Mouse (Mus musculus): ENCODE measurements around the gene Gstk1. TPM values are rescaled to one million over a fixed set of nuclear protein-coding genes. Genes with fewer than 3 reads are reported as not detected.
A peak's percentile ranks its signal among the peaks of the same experiment; 100 is the strongest.

Gstk1 gene
- 37.8 and 39.3 TPM in 2 replicates for polyA plus RNA-seq (2015; fragmentation: Nextera tagmentation; extraction: Ambion mirVana)

- H3K27me3 ChIP-seq (ENCODE audit: insufficient read depth, low read length): no peaks in the 10 kb centered on the region
- peak within 1 kb of the TSS; percentile 79 for H3K4me2 ChIP-seq (ENCODE audit: low read length)
- peak; percentile 100 for ATAC-seq (replicated peaks; ENCODE audit: low FRiP score, low read depth)
- peak within 1 kb of the TSS; percentile 53; the same call in 1 of the 2 replicates for H3K9ac ChIP-seq (ENCODE audit: low read depth, low read length)
- H3K4me3 ChIP-seq (replicated peaks; ENCODE audit: low read depth, low read length): peak within 1 kb of the TSS; percentile 43
- H3K36me3 ChIP-seq (ENCODE audit: insufficient read depth, low read length): no peaks in the 10 kb centered on the region
- DNase-seq (ENCODE audit: low spot score): peak; percentile 96
- 0 out of 2 replicates have a peak, but pooled peaks cover 3% of the 10 kb centered on the region for H3K4me1 ChIP-seq (replicated peaks; ENCODE audit: insufficient read depth, low read length)
- no peak within 1 kb of the TSS for H3K27ac ChIP-seq
- no peak for TF ChIP-seq CTCF (IDR thresholded peaks at IDR 0.05; ENCODE audit: low read depth)
- no peaks in the 10 kb centered on the region for H3K9me3 ChIP-seq (replicated peaks; ENCODE audit: low read length)
- 4% methylated on average over 28 of the region's 28 CpGs for WGBS
Observed at GRCm38 (mm10) chr6:42245711-42246353, at the start of gene Gstk1. Gstk1 (plus strand) TSS chr6:42245935.

GRCm38 (mm10) chr6:42197710-42198109 lies 48.0 kb upstream of the Gstk1 start:
- no peaks in the 10 kb centered on the region for H3K27me3 ChIP-seq (ENCODE audit: insufficient read depth, low read length)
- no peaks in the 10 kb centered on the region for H3K36me3 ChIP-seq (ENCODE audit: insufficient read depth, low read length)
- TF ChIP-seq CTCF (IDR thresholded peaks at IDR 0.05; ENCODE audit: low read depth): peak; percentile 67
- 25% methylated on average over 3 of the region's 3 CpGs for WGBS
- H3K9me3 ChIP-seq (replicated peaks; ENCODE audit: low read length): no peaks in the 10 kb centered on the region
- H3K4me2 ChIP-seq (ENCODE audit: low read length): no peak overlapping the region
- no peaks in the 10 kb centered on the region for H3K4me1 ChIP-seq (replicated peaks; ENCODE audit: insufficient read depth, low read length)
- no peak overlapping the region for H3K27ac ChIP-seq
- no peak overlapping the region for H3K4me3 ChIP-seq (replicated peaks; ENCODE audit: low read depth, low read length)
- ATAC-seq (replicated peaks; ENCODE audit: low FRiP score, low read depth) (no peak), DNase-seq (ENCODE audit: low spot score) (peak; percentile 67)
- H3K9ac ChIP-seq (ENCODE audit: low read depth, low read length): no peak overlapping the region

GRCm38 (mm10) chr6:42199498-42199897 lies 46.2 kb upstream of the Gstk1 start:
- no peaks in the 10 kb centered on the region for H3K36me3 ChIP-seq (ENCODE audit: insufficient read depth, low read length)
- DNase-seq (ENCODE audit: low spot score) (no peak), ATAC-seq (replicated peaks; ENCODE audit: low FRiP score, low read depth) (no peak)
- no peak overlapping the region for H3K27ac ChIP-seq
- H3K4me3 ChIP-seq (replicated peaks; ENCODE audit: low read depth, low read length): no peak overlapping the region
- no peak overlapping the region for H3K9ac ChIP-seq (ENCODE audit: low read depth, low read length)
- no peak for TF ChIP-seq CTCF (IDR thresholded peaks at IDR 0.05; ENCODE audit: low read depth)
- no peaks in the 10 kb centered on the region for H3K27me3 ChIP-seq (ENCODE audit: insufficient read depth, low read length)
- WGBS: 49% methylated on average over 1 of the region's 1 CpGs
- no peaks in the 10 kb centered on the region for H3K9me3 ChIP-seq (replicated peaks; ENCODE audit: low read length)
- no peak overlapping the region for H3K4me2 ChIP-seq (ENCODE audit: low read length)
- H3K4me1 ChIP-seq (replicated peaks; ENCODE audit: insufficient read depth, low read length): no peaks in the 10 kb centered on the region

- no peak within 1 kb of the TSS for H3K27ac ChIP-seq
- no peak within 1 kb of the TSS for H3K9ac ChIP-seq (ENCODE audit: low read depth, low read length)
- no peaks in the 10 kb centered on the region for H3K9me3 ChIP-seq (replicated peaks; ENCODE audit: low read length)
- no peak within 1 kb of the TSS for H3K4me2 ChIP-seq (ENCODE audit: low read length)
- H3K4me3 ChIP-seq (replicated peaks; ENCODE audit: low read depth, low read length): no peak within 1 kb of the TSS
- TF ChIP-seq CTCF (IDR thresholded peaks at IDR 0.05; ENCODE audit: low read depth): no peak
- WGBS: 83% methylated on average over 2 of the region's 2 CpGs
- no peaks in the 10 kb centered on the region for H3K36me3 ChIP-seq (ENCODE audit: insufficient read depth, low read length)
- H3K4me1 ChIP-seq (replicated peaks; ENCODE audit: insufficient read depth, low read length): no peaks in the 10 kb centered on the region
- DNase-seq (ENCODE audit: low spot score) (no peak), ATAC-seq (replicated peaks; ENCODE audit: low FRiP score, low read depth) (no peak)
- no peaks in the 10 kb centered on the region for H3K27me3 ChIP-seq (ENCODE audit: insufficient read depth, low read length)
Observed at GRCm38 (mm10) chr6:42215028-42215427, 30.7 kb upstream of the Gstk1 start, which contains the start of gene Tas2r144. Tas2r144 (plus strand) TSS chr6:42215328.

GRCm38 (mm10) chr6:42222286-42222685 lies 23.4 kb upstream of the Gstk1 start:
- DNase-seq (ENCODE audit: low spot score): no peak

GRCm38 (mm10) chr6:42225046-42225445 lies 20.7 kb upstream of the Gstk1 start:
- DNase-seq (ENCODE audit: low spot score) (no peak), ATAC-seq (replicated peaks; ENCODE audit: low FRiP score, low read depth) (no peak)
- no peak overlapping the region for H3K27ac ChIP-seq
- no peak overlapping the region for H3K9ac ChIP-seq (ENCODE audit: low read depth, low read length)
- H3K4me2 ChIP-seq (ENCODE audit: low read length): no peak overlapping the region
- no peaks in the 10 kb centered on the region for H3K4me1 ChIP-seq (replicated peaks; ENCODE audit: insufficient read depth, low read length)
- H3K4me3 ChIP-seq (replicated peaks; ENCODE audit: low read depth, low read length): no peak overlapping the region
- TF ChIP-seq CTCF (IDR thresholded peaks at IDR 0.05; ENCODE audit: low read depth): no peak
- H3K36me3 ChIP-seq (ENCODE audit: insufficient read depth, low read length): no peaks in the 10 kb centered on the region
- H3K9me3 ChIP-seq (replicated peaks; ENCODE audit: low read length): no peaks in the 10 kb centered on the region
- WGBS: 70% methylated on average over 4 of the region's 4 CpGs
- H3K27me3 ChIP-seq (ENCODE audit: insufficient read depth, low read length): no peaks in the 10 kb centered on the region

More at GRCm38 (mm10) chr6:42222286-42222685, 23.4 kb upstream of the Gstk1 start:
- 60% methylated on average over 3 of the region's 3 CpGs for WGBS
- Histone ChIP-seq H3K36me3 (ENCODE audit: insufficient read depth, low read length) (no peaks in the 10 kb centered on the region), H3K4me3 (replicated peaks; ENCODE audit: low read depth, low read length) (no peak overlapping the region), H3K9ac (ENCODE audit: low read depth, low read length) (no peak overlapping the region), H3K27ac (no peak overlapping the region), H3K4me2 (ENCODE audit: low read length) (no peak overlapping the region), H3K27me3 (ENCODE audit: insufficient read depth, low read length) (no peaks in the 10 kb centered on the region), H3K9me3 (replicated peaks; ENCODE audit: low read length) (no peaks in the 10 kb centered on the region), H3K4me1 (replicated peaks; ENCODE audit: insufficient read depth, low read length) (no peaks in the 10 kb centered on the region)
- ATAC-seq (replicated peaks; ENCODE audit: low FRiP score, low read depth): no peak
- TF ChIP-seq CTCF (IDR thresholded peaks at IDR 0.05; ENCODE audit: low read depth): no peak

All from kidney, postnatal 0 days (tissue).